Mouse (Mus musculus) T-helper 2 cell (primary cell): Measurements from ENCODE around the gene Fignl1.

Experiments used
- in situ Hi-C: fragments of 300-600 bp; cut with MboI, MseI; formaldehyde crosslinking; loops from one replicate; pipeline ENCODE4 v1.15.1; 2025; ENCODE audit warnings: high pct_unique_total_duplicates

Fignl1 gene

GRCm38 (mm10) chr11:11808820-11809403 is at the start of gene Fignl1:
TSS of gene Fignl1 (minus strand) at chr11:11808962.
- in situ Hi-C loops: no loop called here

- in situ Hi-C loops: no loop called here
These were observed 48.2 kb upstream of the Fignl1 start for GRCm38 (mm10) chr11:11856959-11857358.

GRCm38 (mm10) chr11:11855685-11856131 is 46.9 kb upstream of the Fignl1 start:
- in situ Hi-C loops: no loop called here

GRCm38 (mm10) chr11:11855061-11855672 is 46.4 kb upstream of the Fignl1 start:
- in situ Hi-C loops: no loop called here

DNA sequence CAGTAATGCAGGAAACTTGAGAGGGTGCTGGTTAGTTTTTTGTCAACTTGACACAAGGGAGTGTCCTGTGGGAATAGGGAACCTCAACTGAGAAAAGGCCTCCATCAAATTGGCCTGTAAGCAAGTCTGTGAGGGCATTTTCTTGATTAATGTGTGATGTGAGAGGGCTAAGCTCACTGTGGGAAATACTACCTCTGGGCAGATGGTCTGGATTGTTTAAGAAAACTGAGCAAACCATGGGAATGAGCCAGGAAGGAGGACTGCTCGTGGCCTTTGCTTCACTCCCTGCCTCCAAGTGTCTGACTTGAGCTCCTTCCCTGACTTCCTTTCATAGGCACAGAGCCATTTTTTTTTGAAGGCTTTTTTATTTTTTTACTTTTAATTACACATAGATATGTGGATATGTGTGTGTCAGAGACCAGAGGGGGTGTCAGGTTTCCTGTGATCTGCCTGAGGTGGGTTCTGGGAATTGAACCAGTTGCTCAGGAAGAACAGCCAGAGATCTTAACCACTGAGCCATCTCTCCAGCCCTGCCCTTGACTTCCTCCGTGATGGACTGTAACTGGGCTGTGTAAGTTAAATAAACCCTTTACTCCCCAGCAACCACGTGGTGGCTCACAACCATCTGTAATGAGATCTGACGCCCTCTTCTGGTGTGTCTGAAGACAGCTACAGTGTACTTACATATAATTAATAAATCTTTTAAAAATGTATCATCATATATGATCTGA is 45.1 kb upstream of the Fignl1 start:
- in situ Hi-C loops: no loop called here

DNA sequence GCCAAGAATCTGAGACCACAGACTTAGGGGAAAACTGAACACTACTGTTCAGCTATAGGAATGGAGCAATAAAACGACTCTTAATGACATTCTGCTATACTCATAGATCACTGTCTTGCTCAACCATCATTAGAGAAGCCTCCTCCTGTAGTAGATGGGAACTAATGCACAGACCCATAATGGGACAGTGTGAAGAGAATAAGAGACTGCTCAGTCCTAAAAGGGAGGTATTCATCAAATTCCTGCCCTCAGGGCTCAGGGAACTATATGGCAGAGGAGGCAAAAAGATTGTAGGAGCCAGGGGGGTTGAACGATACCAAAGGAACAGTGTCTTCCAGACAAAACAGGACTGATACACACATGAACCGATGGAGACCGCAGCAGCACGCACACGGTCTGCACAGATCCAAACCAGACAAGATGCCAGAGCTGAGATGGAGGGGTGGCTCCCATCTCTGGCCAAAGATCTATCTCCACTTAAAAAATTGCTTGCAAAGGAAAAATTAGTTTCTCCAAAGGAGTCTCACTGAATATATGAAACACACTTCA is 43.3 kb upstream of the Fignl1 start:
- in situ Hi-C loops: no loop called here

- in situ Hi-C loops: no loop called here
These were observed 41.9 kb upstream of the Fignl1 start for GRCm38 (mm10) chr11:11850476-11851267.

- in situ Hi-C loops: no loop called here
These were observed 41.0 kb upstream of the Fignl1 start for GRCm38 (mm10) chr11:11849513-11850311.

DNA sequence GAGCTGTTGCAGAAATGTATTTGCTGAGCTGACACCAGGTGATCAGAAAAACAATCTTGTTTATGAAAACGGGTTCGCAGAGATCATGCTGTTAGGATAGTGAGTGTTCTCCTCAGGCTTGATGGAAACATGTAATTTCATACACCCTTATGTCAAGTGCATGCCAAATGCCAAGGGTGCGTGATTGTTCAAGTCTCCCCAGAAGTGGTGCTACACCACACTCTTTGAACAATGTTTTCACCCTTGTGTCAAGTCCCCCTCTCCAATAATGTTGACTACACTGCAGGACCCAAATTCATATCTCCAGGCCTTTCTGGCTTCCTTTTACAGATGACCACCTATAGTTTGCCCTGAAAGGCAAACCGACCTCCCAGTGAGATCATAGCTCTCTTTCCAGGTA is 39.7 kb upstream of the Fignl1 start:
- in situ Hi-C loops: no loop called here

DNA sequence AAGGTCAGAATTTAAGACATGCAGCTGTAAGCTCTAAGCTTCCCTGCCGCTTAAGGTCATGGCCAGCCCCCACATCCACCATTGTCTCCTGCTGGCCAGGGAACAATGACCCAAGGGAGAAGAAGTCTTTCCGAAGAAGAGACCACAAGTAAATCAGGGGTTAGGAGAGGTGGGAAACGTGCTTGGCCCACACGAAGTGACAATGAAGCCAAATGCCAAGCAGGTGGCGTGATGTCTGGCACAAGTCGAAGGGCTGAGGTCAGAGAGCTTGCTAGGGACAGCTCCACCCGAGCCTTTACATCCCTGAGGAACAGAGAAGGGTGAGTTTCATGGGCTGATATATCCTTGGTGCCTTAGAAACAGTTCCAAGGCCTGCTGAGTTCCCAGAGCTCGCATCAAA is 36.3 kb upstream of the Fignl1 start:
- in situ Hi-C loops: no loop called here

- in situ Hi-C loops: loop anchor here (5.0 kb wide), 1 partner anchor 33 kb away; no protein-coding TSS in a partner anchor
These were observed 35.7 kb upstream of the Fignl1 start for GRCm38 (mm10) chr11:11844367-11844971.

DNA sequence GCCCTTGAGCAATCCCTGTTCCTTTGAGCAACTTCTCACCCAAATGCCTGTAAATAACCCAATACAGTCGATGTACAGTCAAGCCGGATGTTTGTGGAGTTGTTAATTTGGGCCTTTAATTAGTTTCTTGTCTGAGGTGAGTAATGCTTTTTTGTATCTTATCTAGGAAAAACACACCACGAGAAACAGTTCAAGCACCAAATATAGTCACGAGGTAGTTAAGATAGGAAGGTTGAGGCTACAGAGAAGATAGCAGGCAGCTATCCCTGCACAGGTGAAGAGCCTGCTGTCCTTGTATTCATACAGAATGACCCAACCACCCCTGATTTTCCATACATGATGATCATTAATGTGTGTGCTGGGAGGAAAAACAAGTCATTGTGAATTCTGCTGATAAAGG is 32.8 kb upstream of the Fignl1 start:
- in situ Hi-C loops: loop anchor here (5.0 kb wide), 1 partner anchor 36 kb away; no protein-coding TSS in a partner anchor

GRCm38 (mm10) chr11:11840746-11841145 is 32.0 kb upstream of the Fignl1 start:
- in situ Hi-C loops: loop anchor here (5.0 kb wide), 1 partner anchor 37 kb away; no protein-coding TSS in a partner anchor

DNA sequence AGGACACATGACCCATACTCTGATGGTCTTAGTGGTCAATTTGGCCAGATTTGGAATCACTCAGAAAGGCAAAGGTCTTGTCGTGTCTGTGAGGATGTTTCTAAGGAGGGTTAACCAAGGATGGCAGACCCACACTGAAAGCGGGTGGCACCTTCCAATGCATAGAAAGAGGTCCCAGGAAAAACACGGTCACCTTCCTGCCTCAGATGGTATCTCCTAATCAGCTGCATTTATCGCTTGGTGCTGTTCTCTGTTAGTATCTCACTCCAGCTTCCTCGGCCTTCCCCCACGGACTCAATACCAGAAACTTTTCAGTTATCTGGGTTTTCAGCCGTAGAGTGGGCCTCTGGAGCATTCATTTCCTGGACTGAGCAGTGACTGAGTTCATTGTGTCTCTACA is 31.1 kb upstream of the Fignl1 start:
- in situ Hi-C loops: loop anchor here (5.0 kb wide), 1 partner anchor 37 kb away; no protein-coding TSS in a partner anchor

DNA sequence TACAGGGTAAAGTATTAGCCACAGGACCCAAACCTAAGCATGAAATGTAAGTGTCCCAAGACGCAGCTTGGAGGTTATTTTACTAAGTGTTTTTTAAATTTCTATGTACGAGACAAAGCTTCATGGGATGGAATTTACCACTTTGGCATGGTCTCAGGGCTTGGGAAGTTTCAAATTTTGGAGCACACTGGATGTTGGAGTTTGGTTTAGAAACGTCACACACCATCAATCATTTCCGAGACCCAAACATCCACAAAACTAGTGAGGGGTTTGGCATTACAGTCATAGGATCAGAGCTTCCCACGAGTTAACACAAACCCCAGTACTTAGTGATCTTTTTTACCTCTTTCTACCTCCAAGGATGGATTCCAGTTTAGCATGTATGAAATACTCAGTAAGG is 28.6 kb upstream of the Fignl1 start:
- in situ Hi-C loops: no loop called here

DNA sequence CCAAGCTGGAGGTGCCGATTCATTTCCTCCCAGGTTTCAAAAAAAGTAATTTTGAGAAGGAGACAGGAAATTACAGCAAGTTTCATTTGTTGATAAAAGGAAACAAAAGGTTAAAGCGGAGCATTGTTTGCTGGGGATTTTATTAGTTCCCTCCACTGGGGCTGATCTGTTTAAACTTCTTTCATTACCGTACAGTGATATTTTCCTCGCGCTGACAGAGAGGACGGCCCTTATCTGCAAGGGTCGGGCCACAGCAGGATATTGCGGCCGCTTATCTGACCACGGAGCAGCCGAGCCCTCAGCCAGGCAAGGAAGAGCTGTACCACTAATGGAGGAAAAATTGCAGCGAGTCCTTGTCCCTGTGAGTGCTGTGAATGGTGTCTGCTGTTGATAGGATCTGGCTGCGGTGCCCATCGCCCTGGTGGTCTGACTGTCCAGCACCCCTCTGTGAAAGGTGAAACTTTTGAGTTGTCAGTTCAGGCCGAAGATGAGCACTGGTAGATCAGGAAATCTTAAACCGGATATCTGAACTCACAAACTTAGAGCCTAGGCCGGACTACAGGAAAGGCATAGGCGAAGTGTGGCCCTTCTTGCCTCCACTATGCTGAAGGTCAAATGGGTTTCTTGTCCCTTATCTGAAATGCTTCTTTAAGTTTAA is 28.1 kb upstream of the Fignl1 start:
- in situ Hi-C loops: no loop called here

DNA sequence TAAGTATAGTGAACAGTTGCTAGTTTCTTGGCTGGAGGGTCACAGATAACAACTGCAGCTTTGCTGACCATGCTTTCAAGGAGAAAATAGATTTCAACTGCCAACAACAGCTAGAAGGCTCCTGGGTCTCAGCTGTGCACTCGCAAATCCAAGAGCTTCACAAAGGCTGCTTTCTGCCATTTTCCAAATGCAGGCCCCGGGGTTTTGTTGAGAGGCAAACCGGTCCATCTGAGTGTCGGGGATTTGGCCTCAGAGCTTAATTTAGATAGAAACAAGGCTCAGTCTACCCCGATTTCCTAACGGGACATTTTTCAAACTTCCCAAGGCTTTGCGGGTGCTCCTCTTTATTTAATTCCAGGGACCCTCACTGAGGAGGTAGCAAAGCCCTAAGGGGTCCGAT is 27.5 kb upstream of the Fignl1 start:
- in situ Hi-C loops: no loop called here

DNA sequence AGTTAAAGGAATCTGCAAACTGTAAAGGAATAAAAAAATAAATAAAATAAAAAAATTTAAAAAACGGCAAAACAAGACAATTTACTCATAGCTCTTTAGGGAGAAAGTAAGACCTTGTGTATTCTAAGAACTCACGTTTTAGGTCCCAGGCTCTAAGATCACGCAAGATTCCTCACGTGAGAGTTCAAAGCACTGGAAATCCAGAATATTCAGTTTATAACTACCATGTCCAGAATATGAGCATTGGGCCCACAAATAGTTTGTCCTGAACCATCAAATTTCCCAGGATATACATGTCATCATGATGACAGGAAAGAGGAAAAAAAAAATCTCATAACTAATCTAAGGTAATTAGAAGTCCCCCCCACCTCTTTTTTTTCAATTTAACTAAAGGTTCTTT is 27.0 kb upstream of the Fignl1 start:
- in situ Hi-C loops: no loop called here

- in situ Hi-C loops: no loop called here
These were observed 26.6 kb upstream of the Fignl1 start for GRCm38 (mm10) chr11:11835361-11835760.

DNA sequence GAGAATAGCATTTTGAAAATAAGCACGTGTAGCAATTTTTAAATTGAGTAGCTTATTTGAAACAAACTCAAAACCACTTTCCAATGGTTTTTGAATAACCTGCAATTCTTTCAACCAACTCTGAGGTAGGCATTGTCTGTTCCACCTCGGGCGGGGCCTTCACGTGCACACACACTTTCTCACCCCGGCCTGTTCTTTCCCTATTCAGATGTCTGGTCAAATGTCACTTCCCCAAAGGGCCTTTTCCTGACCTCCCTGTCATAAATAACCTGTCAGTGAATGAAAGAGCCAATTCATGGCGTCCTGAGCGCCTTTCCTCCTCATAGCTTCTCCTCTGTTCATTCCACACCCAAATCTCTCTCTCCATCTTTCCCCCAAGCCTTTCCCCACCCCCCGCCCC is 24.3 kb upstream of the Fignl1 start:
- in situ Hi-C loops: no loop called here
